ENCODE assay signal across 9 mouse cellular contexts in genomic region chr9:65011304-65011703, GRCm38 (mm10). TPM values are rescaled to one million over a fixed set of nuclear protein-coding genes. Genes with fewer than 3 reads are reported as not detected.
DNase-seq lines count a peak whose midpoint lies in the region; ATAC-seq and TF ChIP-seq lines count a peak whose summit lies in the region.
"Had no signal": no experiment of that assay in that cellular context is flagged by ENCODE, and none has a peak within 500 bp of the region (broad histone marks: within the 10 kb centered on the region; RNA-seq: fewer than 3 reads in every experiment).

No protein-coding gene starts in this region.

- DNase-seq in hindbrain, postnatal 0 days (ENCODE audit: low spot score): no peak
- DNase-seq in A20 (ENCODE audit: low read depth, low spot score) (peak; percentile 18), R1 (ENCODE audit: low read depth, low spot score) (peak; percentile 62)
- DNase-seq in kidney, postnatal 10 days: peak; percentile 55
- DNase-seq in thymus, postnatal 0 days (ENCODE audit: low spot score): peak; percentile 3
- DNase-seq in cerebellum, adult 11 months: no peak

- no peaks in the 10 kb centered on the region for H3K9me3 ChIP-seq in hindbrain, postnatal 0 days (ENCODE audit: low read length)
- no peaks in the 10 kb centered on the region for H3K9me3 ChIP-seq in hindbrain, embryonic 16.5 days (ENCODE audit: control insufficient read depth, low read length)
- H3K9me3 ChIP-seq in midbrain, embryonic 13.5 days: no peaks in the 10 kb centered on the region

- peaks cover 9% of the 10 kb centered on the region; the same call in 1 of the 2 replicates for H3K4me1 ChIP-seq in hindbrain, postnatal 0 days (ENCODE audit: insufficient read depth, low read length)
- peaks cover 4% of the 10 kb centered on the region for H3K4me1 ChIP-seq in hindbrain, embryonic 16.5 days (ENCODE audit: control insufficient read depth, insufficient read depth, low read depth, low read length)
- peaks cover 12% of the 10 kb centered on the region for H3K4me1 ChIP-seq in midbrain, embryonic 13.5 days (replicated peaks)

- peak; percentile 47 for TF ChIP-seq CTCF in hindbrain, postnatal 0 days (IDR thresholded peaks at IDR 0.05; ENCODE audit: low read depth)

- no peak overlapping the region for H3K27ac ChIP-seq in hindbrain, postnatal 0 days
- no peak overlapping the region for H3K27ac ChIP-seq in hindbrain, embryonic 16.5 days (ENCODE audit: low read depth, low read length)
- H3K27ac ChIP-seq in midbrain, embryonic 13.5 days: no peak overlapping the region

- H3K4me3 ChIP-seq in hindbrain, postnatal 0 days (ENCODE audit: low read length): no peak overlapping the region
- H3K4me3 ChIP-seq in hindbrain, embryonic 16.5 days (ENCODE audit: low read length): no peak overlapping the region
- H3K4me3 ChIP-seq in midbrain, embryonic 13.5 days (replicated peaks): no peak overlapping the region

- H3K27me3 ChIP-seq in hindbrain, postnatal 0 days (ENCODE audit: insufficient read depth, low read length): no peaks in the 10 kb centered on the region
- no peaks in the 10 kb centered on the region for H3K27me3 ChIP-seq in hindbrain, embryonic 16.5 days (replicated peaks; ENCODE audit: control insufficient read depth, insufficient read depth, low read length)
- H3K27me3 ChIP-seq in midbrain, embryonic 13.5 days: no peaks in the 10 kb centered on the region

- H3K4me2 ChIP-seq in hindbrain, postnatal 0 days (ENCODE audit: low read depth, low read length): no peak overlapping the region
- H3K4me2 ChIP-seq in hindbrain, embryonic 16.5 days (ENCODE audit: low read length): no peak overlapping the region
- H3K4me2 ChIP-seq in midbrain, embryonic 13.5 days (replicated peaks): no peak overlapping the region

- 63% methylated on average over 6 of the region's 6 CpGs for WGBS in hindbrain, postnatal 0 days
- 61% methylated on average over 6 of the region's 6 CpGs for WGBS in hindbrain, embryonic 16.5 days
- WGBS in midbrain, embryonic 13.5 days: 66% methylated on average over 6 of the region's 6 CpGs

- peaks cover 7% of the 10 kb centered on the region; the same call in 1 of the 2 replicates for H3K36me3 ChIP-seq in hindbrain, postnatal 0 days (ENCODE audit: insufficient read depth, low read length)
- H3K36me3 ChIP-seq in hindbrain, embryonic 16.5 days (ENCODE audit: control insufficient read depth, insufficient read depth, low read length): peaks cover 6% of the 10 kb centered on the region
- peaks cover 27% of the 10 kb centered on the region for H3K36me3 ChIP-seq in midbrain, embryonic 13.5 days

- H3K9ac ChIP-seq in hindbrain, postnatal 0 days (replicated peaks; ENCODE audit: low read length): no peak overlapping the region
- H3K9ac ChIP-seq in hindbrain, embryonic 16.5 days (ENCODE audit: low read depth, low read length): no peak overlapping the region
- no peak overlapping the region for H3K9ac ChIP-seq in midbrain, embryonic 13.5 days (replicated peaks)

- no peak for ATAC-seq in hindbrain, postnatal 0 days
- ATAC-seq in hindbrain, embryonic 16.5 days: no peak
- ATAC-seq in midbrain, embryonic 13.5 days: no peak

RNA-seq across cellular contexts. Expression of gene Hacd3, which starts 10.2 kb away (rescaled TPM):
- 191 and 204 TPM in 2 replicates for total RNA-seq in hindbrain, postnatal 0 days (2014; rRNA removed)
- polyA plus RNA-seq in hindbrain, postnatal 0 days (2015; fragmentation: Nextera tagmentation; extraction: Ambion mirVana): 193 and 205 TPM in 2 replicates
- 247 and 254 TPM in 2 replicates for polyA plus RNA-seq in hindbrain, embryonic 16.5 days (2015; fragmentation: Nextera tagmentation; extraction: Ambion mirVana)
- 61.8 and 64.0 TPM in 2 replicates for polyA plus RNA-seq in thymus, postnatal 0 days (2015; fragmentation: Nextera tagmentation; extraction: Ambion mirVana)
- polyA plus RNA-seq in midbrain, embryonic 13.5 days (2015; fragmentation: Nextera tagmentation; extraction: Ambion mirVana): 188 and 192 TPM in 2 replicates

RNA-seq across cellular contexts. Expression of gene Dpp8, which starts 20.9 kb away (rescaled TPM):
- 77.2 and 84.1 TPM in 2 replicates for total RNA-seq in hindbrain, postnatal 0 days (2014; rRNA removed)
- polyA plus RNA-seq in hindbrain, postnatal 0 days (2015; fragmentation: Nextera tagmentation; extraction: Ambion mirVana): 26.9 and 27.7 TPM in 2 replicates
- 33.1 and 37.7 TPM in 2 replicates for polyA plus RNA-seq in hindbrain, embryonic 16.5 days (2015; fragmentation: Nextera tagmentation; extraction: Ambion mirVana)
- 29.4 and 30.6 TPM in 2 replicates for polyA plus RNA-seq in thymus, postnatal 0 days (2015; fragmentation: Nextera tagmentation; extraction: Ambion mirVana)
- 40.4 and 45.5 TPM in 2 replicates for polyA plus RNA-seq in midbrain, embryonic 13.5 days (2015; fragmentation: Nextera tagmentation; extraction: Ambion mirVana)

RNA-seq across cellular contexts. Expression of gene Ints14, which starts 50.6 kb away (rescaled TPM):
- 28.8 and 30.6 TPM in 2 replicates for total RNA-seq in hindbrain, postnatal 0 days (2014; rRNA removed)
- 30.0 and 30.4 TPM in 2 replicates for polyA plus RNA-seq in hindbrain, postnatal 0 days (2015; fragmentation: Nextera tagmentation; extraction: Ambion mirVana)
- 32.1 and 37.1 TPM in 2 replicates for polyA plus RNA-seq in hindbrain, embryonic 16.5 days (2015; fragmentation: Nextera tagmentation; extraction: Ambion mirVana)
- polyA plus RNA-seq in thymus, postnatal 0 days (2015; fragmentation: Nextera tagmentation; extraction: Ambion mirVana): 50.9 and 54.2 TPM in 2 replicates
- 46.1 and 50.3 TPM in 2 replicates for polyA plus RNA-seq in midbrain, embryonic 13.5 days (2015; fragmentation: Nextera tagmentation; extraction: Ambion mirVana)

RNA-seq across cellular contexts. Expression of gene Slc24a1, which starts 59.9 kb away (rescaled TPM):
- total RNA-seq in hindbrain, postnatal 0 days (2014; rRNA removed): 0.31 TPM in 1 of 2 replicates, not detected in the other
- 0.03 and 0.06 TPM in 2 replicates for polyA plus RNA-seq in hindbrain, postnatal 0 days (2015; fragmentation: Nextera tagmentation; extraction: Ambion mirVana)
- polyA plus RNA-seq in hindbrain, embryonic 16.5 days (2015; fragmentation: Nextera tagmentation; extraction: Ambion mirVana): 0.04 and 0.11 TPM in 2 replicates
- polyA plus RNA-seq in thymus, postnatal 0 days (2015; fragmentation: Nextera tagmentation; extraction: Ambion mirVana): 0.06 and 0.08 TPM in 2 replicates
- 0.03 and 0.04 TPM in 2 replicates for polyA plus RNA-seq in midbrain, embryonic 13.5 days (2015; fragmentation: Nextera tagmentation; extraction: Ambion mirVana)
- total RNA-seq: hematopoietic stem cell, adult 5-6 weeks had no signal

Comparison
In these comparisons a context has a peak if more than half of its experiments do, and no peak if none do; other contexts are left out.
1. DNase-seq: peak in A20 (single experiment), R1 (single experiment), kidney, postnatal 10 days (single experiment) and thymus, postnatal 0 days (single experiment); none in hindbrain, postnatal 0 days (single experiment) and cerebellum, adult 11 months (single experiment).